Mouse (Mus musculus) kidney, adult 18-20 months (tissue): ENCODE measurements around the gene Cib3.

Source experiments
- DNase-seq: peaks from one replicate; pipeline ENCODE4 v3.0.0; 2021

The Cib3 gene

GRCm38 (mm10) chr8:72208582-72208981, 4.1 kb downstream of the Cib3 start:
- DNase-seq: no peak

DNA sequence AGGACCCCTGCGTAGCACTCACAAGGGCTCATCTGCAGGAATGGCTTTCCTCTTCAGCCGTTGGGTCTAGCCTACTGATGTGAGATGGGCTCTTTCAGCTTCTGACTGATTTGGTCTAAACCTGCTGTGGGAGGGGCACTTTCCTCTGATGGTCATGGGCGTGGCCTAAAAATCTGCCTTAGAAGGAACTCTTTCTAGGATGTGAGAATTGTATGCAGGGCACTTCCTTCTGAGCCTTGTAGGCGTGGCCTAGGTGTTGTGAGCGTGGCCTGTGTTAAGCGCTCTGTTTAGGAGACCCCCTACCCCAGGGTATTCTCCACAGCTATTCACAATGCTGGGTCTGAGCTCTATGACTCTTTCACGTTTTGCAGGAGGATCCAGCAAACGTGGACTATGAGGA, 14.6 kb downstream of the Cib3 start:
- no peak for DNase-seq

- DNase-seq: no peak
These were observed 20.6 kb downstream of the Cib3 start for GRCm38 (mm10) chr8:72192065-72192464.

DNA sequence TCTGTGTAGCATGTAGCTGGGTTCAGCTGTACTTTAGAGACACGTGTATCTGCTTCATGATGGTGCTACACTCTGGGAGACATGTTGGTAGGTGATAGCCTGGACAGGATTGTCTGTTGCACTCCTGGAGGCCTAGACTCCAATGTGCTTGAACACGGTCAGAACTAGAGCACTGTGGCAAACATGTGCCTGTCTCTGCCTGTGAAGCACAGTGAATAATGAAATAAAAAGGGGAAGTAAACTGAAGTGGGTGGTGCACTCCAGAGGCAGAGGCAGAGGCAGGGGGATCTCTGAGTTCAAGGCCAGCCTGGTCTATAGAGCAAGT, 22.5 kb downstream of the Cib3 start:
- no peak for DNase-seq

DNA sequence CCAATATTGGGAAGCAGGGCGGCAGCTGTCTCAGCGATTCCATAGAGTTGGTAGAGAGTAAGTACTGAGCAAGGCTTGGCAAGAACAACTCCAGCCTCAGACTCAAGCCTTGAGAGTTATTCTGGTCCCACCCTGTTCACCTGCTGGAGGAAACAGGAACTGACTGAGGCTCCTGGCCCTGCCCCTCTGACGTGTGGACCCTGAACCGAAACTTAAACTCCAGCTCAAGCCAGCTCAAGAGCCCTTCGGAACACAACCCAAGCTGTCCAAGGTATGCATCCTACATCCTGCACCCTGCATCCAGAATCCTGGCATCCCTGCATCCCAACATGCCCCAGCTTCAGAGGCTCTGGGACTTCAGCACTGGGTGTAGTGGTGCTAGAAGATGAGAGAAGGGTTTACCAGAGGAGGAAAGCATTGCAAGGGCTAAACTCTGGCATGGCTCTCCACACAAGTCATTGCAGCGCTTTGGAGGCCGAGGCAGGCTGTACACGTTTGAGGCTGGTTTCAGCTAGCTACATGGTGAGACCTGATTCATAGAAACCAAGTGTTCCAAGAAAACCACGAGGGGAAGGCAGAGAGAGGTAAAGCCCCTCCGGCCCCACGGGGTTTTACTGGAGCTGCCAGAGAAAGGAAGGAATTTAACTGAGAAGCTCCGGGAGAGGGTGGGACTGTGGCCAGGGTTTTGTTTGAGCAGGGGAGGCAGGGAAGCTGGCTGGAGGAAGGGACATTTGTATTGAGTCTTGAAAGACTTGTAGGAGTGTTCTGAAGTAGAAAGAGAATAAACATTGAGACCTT, 23.0 kb downstream of the Cib3 start, which contains the start of gene Hsh2d:
Gene Hsh2d (plus strand): TSS at position 222 of the 798 bp plus-strand sequence.
- DNase-seq: no peak

DNA sequence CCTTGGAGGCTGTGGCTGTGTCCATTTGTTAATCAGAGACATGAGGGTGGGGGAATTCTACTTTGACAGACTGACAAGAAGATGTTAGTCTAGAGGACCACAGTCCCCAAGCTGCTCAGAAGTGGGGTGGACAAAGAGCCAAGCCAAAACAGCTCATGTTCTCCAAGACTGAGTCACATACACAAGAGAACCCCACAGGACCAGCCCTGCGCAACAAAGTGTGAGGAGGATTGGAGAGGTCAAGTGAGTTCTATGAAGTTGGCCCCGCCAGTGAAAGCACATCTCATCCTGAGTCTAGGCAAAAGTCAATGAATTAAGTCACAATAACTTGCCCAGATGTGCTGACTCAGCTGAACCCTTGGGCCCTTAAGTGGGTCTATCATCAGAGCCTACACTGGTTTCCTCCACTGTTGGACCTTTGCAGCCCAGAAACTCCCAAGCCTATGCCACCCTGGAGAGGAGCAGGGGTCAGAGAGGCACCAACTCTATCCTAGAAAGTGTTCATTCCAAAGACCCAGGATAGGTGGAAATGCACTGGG, 24.8 kb downstream of the Cib3 start:
- DNase-seq: no peak

DNA sequence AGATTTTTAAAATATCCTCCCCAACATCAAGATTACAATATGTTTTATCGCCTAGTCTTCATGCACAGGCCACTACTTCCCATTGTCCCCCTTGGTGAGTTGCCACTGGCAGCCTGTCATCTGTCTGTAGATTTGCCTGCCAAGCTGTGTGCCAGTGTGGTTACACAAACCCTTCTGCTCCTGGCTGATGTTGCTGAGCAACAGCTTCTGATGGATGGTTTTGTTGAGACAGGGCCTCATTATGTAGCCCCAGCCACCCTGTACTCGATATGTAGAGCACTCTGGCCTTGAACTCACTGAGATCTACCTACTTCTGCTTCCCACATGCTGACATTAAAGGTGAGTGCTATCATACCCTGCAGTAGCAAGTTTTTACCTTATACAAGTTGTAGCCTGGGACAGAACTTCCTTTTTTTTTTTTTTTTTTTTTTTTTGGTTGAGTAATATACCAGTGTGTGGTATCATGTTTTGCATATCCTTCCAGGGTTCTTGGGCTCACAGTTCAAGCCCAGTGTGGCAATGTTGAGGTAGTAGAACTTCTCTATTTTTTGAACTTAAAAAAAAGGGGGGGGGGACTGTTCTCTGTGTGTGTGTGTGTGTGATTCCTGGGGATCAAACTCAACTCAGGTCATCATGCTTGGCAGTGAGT, 29.0 kb downstream of the Cib3 start:
- DNase-seq: no peak

DNA sequence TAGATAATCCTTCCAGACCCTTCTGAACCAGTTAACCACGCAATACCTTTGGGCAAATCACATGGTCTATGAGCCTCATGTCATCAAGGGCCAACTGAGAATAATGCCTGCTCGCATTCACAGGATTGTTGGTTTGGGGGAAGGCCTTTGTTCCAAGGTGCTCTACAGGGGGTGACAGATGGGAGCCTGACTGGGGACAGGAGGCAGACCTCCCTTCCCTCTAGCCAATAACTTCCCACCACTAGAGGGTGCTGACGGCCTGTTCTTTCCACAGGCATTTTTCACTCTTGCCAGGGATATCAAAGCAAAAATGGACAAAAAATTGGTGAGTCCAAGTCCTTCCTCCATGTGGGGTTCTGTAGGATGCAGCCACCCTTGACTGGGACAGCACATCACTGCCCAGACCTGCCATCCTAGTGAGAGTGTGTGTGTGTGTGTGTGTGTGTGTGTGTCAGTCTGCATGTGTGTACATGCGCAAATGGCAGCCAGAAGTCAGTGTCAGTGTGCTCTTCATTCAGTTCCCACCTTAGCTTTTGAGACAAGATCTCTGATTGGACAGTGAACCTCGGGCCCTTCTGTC, 35.2 kb downstream of the Cib3 start:
- DNase-seq: peak; percentile 68

DNA sequence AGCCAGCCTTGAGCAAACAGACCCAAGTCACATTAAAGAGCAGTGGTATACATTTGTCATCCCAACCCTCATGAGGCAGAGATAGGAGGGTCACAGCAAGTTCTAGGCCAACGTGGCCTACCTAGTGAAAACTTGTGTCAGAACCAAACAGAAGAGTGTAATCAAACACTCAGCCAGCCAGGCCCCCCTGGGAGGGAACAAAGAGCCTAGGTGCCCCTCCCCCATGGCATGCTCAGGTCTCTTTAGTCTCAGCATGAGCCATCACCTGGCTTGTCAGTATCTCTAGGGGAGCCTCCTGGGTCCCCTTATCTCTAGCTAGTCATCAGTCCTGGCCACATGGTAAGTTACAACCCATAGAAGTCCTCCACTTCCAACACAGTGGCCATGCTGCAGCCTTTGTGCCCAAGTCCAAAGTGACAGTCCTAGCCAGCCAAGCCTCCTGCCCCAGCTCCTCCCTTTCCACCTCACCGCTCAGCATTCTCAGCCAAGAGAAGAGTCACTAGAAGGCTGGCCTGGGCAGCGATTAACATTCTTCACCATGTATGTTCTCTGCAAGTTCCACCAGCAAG, 42.9 kb downstream of the Cib3 start:
- peak; percentile 65 for DNase-seq

DNA sequence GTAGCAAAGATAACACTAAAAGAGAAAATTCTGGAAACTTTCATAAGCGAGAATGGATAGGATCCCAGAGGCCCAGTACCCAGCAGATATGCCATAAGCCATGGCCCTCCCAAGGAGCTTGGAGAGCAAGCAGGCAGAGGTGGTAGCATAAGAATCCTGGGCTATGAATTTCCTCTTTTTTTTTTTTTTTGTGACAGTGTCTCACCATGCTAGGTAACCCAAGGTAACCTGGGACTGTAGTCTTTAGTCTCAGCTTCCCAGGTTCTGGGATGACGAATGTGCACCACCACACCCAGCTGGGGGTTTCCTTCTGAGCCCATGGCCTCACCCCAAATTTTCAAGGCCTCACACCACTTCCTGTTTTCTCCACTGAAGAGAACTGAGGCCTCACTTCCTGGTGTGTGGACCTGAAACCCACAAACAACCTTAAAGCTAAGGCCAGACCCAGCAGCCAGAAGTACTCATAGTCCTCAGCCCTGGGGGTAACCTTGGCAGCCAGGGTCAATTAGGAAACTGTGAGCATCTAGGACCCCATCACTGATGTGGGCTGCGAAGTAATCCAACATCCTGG, 43.5 kb downstream of the Cib3 start:
- no peak for DNase-seq

GRCm38 (mm10) chr8:72162821-72163220, 49.8 kb downstream of the Cib3 start:
- no peak for DNase-seq

GRCm38 (mm10) chr8:72160707-72161697, 51.6 kb downstream of the Cib3 start, which contains the start of gene Rab8a:
TSS of gene Rab8a (plus strand) at chr8:72161200.
- peak; percentile 100 for DNase-seq

GRCm38 (mm10) chr8:72160007-72160406, 52.6 kb downstream of the Cib3 start:
- DNase-seq: no peak

DNA sequence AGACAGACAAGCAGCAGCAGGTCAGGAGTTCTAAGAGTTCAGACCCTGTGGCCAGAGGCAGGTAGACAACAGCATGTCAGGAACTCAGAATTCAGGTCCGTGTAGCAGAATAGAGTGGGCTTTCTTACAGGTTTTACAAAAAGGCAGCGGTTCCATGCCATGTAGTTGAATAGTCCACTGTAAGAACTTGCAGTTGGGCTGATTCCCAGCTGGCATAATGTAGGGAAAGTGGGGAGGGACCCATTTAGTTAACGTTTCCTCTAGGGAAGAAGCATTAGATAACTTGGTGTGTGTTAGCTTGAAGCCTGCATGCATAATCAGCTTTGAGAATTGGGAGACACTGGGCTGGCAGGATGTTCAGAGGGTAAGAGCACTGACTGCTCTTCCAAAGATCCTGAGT, 53.9 kb downstream of the Cib3 start:
- no peak for DNase-seq

DNA sequence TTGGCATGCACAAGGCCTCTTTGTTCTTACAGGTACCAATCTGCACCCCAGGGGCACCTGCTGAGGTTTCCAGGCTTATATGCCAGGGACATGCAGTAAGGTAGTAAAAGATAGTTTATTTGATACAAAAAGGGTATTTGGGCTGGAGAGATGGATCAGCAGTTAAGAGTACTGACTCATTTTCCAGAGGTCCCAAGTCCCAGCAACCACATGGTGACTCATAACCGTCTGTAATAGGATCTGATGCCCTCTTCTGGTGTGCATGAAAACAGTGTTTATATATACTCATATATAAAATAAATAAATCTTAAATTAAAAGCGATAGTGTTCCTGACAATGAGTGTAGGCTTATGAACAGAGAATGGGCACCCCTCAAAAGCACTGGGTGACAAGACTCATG, 54.5 kb downstream of the Cib3 start:
- no peak for DNase-seq
